Mouse (Mus musculus): Measurements from ENCODE around the gene Nrip3. TPM values are rescaled to one million over a fixed set of nuclear protein-coding genes. Genes with fewer than 3 reads are reported as not detected.
A peak's percentile ranks its signal among the peaks of the same experiment; 100 is the strongest.

Gene Nrip3
- polyA plus RNA-seq, 1 experiment = 3.2 TPM

DNA sequence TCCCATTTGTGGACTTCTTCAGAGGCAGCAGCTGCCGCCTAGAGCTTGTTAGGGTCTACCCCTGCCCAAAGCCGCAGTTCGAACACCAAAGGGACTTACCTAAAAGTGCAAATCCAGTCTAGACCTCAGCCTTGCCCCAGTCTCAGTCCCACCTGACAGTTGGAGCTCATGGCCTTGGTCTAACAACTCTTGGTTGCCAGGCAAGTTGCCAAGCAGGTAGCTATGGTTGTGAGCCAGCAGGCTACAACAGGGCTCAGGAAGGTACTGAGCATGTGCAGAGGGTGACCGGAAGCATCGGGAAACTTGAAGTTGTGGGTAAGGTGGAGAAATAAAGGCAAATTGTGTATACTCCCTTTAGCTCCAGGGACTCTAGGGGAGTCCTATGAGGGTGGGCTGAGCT is 58.1 kb downstream of the Nrip3 start, which contains the start of gene BC051019:
BC051019 (minus strand) TSS at position 154 of the 400 bp plus-strand sequence.
- no peak for TF ChIP-seq CTCF (IDR thresholded peaks at IDR 0.05; ENCODE audit: borderline replicate concordance, extremely low read depth, insufficient read depth, insufficient read length)
- no peak for TF ChIP-seq POLR2A (IDR thresholded peaks at IDR 0.05; ENCODE audit: borderline replicate concordance, extremely low read depth, insufficient read depth, insufficient read length, poor library complexity, severe bottlenecking)
- DNase-seq (ENCODE audit: low read depth) = no peak

DNA sequence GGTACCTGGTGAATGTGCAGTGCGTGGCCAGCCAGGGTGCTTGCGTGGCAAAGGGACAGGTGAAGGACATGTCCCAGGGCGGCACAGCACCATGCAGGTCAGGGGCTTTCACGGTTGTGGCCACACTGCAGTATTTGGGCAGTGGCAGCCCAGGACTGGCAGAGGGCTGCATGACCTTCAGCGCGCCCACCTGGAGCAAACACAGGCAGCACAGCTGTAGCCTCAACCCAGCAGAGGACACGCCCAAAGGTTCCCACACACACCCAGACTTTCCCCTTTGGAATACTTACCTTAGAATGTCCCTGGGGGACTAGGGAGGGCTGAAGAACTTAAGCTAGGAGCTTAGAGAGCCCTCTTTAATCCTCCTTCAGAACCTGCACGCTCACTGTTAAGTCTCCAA is 58.7 kb downstream of the Nrip3 start:
- TF ChIP-seq CTCF (IDR thresholded peaks at IDR 0.05; ENCODE audit: borderline replicate concordance, extremely low read depth, insufficient read depth, insufficient read length) (no peak), POLR2A (IDR thresholded peaks at IDR 0.05; ENCODE audit: borderline replicate concordance, extremely low read depth, insufficient read depth, insufficient read length, poor library complexity, severe bottlenecking) (no peak)
- no peak for DNase-seq (ENCODE audit: low read depth)

DNA sequence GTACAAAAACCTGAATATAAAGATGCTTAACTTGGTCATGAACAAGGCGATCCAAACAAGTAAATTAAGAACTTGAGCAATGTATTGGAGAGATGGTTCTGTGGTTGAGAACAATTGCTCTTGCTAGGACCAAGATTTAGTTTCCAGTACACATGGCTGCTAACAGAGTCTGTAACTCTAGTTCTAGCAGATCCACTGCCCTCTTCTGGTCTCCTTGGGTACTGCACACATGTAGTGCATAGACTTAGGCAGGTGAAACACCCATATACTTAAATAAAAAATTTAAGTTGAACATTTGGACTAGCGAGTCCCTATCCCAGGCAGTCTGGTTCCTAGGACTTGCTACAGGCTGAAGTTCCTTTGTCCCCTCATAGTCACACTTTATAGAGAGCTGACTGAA is 59.2 kb downstream of the Nrip3 start:
- TF ChIP-seq CTCF (IDR thresholded peaks at IDR 0.05; ENCODE audit: borderline replicate concordance, extremely low read depth, insufficient read depth, insufficient read length) (peak; percentile 31; the same call in 1 of the 2 replicates), POLR2A (IDR thresholded peaks at IDR 0.05; ENCODE audit: borderline replicate concordance, extremely low read depth, insufficient read depth, insufficient read length, poor library complexity, severe bottlenecking) (no peak)
- DNase-seq (ENCODE audit: low read depth) = no peak

DNA sequence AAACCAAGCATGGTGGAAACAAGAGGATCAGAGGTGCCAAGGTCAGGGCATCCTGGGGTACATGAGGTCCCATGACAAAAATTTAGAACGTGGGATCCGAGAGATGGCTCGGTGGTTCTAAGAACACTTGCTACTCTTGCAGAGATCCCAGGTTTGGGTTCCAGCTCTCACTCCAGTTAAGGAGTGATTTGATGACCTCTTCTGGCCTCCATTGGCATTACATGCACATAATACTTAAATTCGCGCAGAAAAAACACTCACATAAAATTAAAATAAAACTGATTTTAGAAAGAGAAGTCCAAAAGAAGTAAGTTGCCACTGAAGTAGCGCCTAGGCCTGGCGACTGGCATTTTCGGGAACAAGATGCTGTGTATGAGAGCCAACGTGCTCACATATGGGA is 62.5 kb downstream of the Nrip3 start:
- DNase-seq (ENCODE audit: low read depth) = peak; percentile 71
- TF ChIP-seq CTCF (IDR thresholded peaks at IDR 0.05; ENCODE audit: borderline replicate concordance, extremely low read depth, insufficient read depth, insufficient read length) (peak; percentile 38; the same call in 1 of the 2 replicates), POLR2A (IDR thresholded peaks at IDR 0.05; ENCODE audit: borderline replicate concordance, extremely low read depth, insufficient read depth, insufficient read length, poor library complexity, severe bottlenecking) (no peak)

DNA sequence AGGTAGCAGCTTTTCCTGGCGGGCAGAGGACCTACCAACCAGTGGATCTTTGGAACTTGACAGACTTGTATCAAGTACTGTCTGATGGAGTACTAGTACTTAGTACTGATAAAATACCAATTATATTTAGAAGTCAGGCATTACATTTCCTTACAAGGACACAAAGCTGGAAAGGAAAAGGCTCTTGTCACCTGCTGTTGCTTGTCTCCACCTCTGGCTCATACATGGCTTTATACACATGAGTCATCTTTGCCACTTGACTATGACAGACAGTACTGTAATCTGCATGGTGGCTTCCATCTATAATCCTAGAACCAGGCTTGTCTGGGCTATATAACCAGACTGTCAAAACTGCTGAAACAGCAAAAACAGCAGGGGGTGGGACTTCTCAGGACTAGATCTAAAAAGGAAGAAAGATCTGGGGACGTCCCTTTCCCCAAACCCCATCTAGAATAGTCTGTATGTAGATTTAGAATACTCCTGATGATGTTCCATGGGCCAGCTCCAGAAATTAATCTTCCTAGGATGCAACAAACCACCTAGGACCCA is 68.3 kb downstream of the Nrip3 start:
- no peak for DNase-seq (ENCODE audit: low read depth)
- TF ChIP-seq POLR2A (IDR thresholded peaks at IDR 0.05; ENCODE audit: borderline replicate concordance, extremely low read depth, insufficient read depth, insufficient read length, poor library complexity, severe bottlenecking) (no peak), CTCF (IDR thresholded peaks at IDR 0.05; ENCODE audit: borderline replicate concordance, extremely low read depth, insufficient read depth, insufficient read length) (no peak)

DNA sequence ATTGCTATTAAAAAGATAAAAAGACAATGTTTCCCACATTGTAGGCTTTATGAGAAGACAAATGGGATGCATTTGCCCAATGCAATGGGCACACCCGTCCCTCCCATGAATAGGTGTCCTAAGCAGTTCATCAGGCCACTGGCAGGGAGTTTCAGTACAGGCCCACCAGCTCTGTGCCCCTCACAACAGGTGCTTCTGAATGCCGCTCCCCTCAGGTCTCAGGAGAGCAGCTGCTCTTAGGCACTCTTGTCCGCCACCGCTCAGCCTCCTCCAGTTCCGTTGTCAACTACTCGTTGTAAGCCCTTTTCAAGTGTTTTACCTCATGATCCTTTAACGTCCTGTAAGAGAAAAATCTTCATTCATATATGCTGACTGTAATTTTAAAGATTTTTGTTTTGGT is 69.6 kb downstream of the Nrip3 start:
- DNase-seq (ENCODE audit: low read depth) = no peak
- no peak for TF ChIP-seq CTCF (IDR thresholded peaks at IDR 0.05; ENCODE audit: borderline replicate concordance, extremely low read depth, insufficient read depth, insufficient read length)
- no peak for TF ChIP-seq POLR2A (IDR thresholded peaks at IDR 0.05; ENCODE audit: borderline replicate concordance, extremely low read depth, insufficient read depth, insufficient read length, poor library complexity, severe bottlenecking)

DNA sequence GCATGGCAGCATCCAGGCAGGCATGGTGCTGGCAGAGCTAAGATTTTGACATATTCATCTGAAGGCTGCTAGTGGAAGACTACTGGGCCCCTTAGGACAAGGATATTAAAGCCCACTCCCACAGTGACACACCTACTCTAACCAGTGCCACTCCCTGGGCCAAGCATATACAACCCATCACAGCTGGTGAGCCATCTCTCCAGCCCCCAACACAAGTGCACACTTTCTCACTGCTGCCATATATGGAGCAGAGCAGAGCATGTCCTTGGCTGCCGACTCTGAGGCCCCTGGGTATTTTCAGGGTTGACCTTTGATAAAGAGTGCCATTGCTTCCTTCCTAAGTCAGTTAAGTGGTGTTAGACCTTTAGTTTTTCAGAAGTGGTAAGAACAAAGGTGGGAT is 71.8 kb downstream of the Nrip3 start:
- TF ChIP-seq CTCF (IDR thresholded peaks at IDR 0.05; ENCODE audit: borderline replicate concordance, extremely low read depth, insufficient read depth, insufficient read length) = no peak
- DNase-seq (ENCODE audit: low read depth) = no peak

DNA sequence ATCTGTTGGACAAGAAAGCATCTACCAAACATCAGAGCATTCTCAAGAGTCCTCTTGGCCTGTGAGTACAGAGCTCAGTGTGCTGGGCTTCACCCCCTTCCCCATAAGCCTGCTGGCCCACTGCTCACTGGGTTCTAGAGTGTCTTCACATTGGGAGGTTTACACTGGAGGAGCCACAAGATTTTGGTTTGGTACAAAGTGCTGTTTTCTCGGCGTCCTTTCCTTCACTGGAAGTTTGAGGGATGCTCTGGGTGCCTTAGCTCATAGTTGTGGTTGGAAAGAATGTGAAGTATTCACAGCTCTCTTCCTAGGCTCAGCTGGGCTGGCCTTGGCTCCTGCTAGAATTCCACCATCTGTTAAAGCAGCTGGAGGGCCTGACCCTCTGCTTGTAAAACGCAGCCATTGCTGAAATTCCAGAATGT is 72.9 kb downstream of the Nrip3 start:
- no peak for TF ChIP-seq CTCF (IDR thresholded peaks at IDR 0.05; ENCODE audit: borderline replicate concordance, extremely low read depth, insufficient read depth, insufficient read length)
- peak; percentile 24 for DNase-seq (ENCODE audit: low read depth)

Other genes starting within 250 kb of the Nrip3 start
- gene St5, start 78.4 kb downstream of the Nrip3 start, polyA plus RNA-seq (2012; rRNA removed) = 17.6 and 26.6 TPM in 2 replicates
- gene Akip1, start 78.3 kb downstream of the Nrip3 start, polyA plus RNA-seq (2012; rRNA removed) = 11.1 and 12.0 TPM in 2 replicates
- 0.26 and 0.32 TPM in 2 replicates for gene BC051019, start 58.2 kb downstream of the Nrip3 start, polyA plus RNA-seq (2012; rRNA removed)
- 0.11 and 0.14 TPM in 2 replicates for gene Ascl3, start 50.3 kb downstream of the Nrip3 start, polyA plus RNA-seq (2012; rRNA removed)
- gene Tmem9b, start 29.1 kb downstream of the Nrip3 start, polyA plus RNA-seq (2012; rRNA removed) = 64.2 and 69.0 TPM in 2 replicates
- 0.35 and 1.5 TPM in 2 replicates for gene Scube2, start 83.7 kb upstream of the Nrip3 start, polyA plus RNA-seq (2012; rRNA removed)
- 153 and 157 TPM in 2 replicates for gene Dennd5a, start 178.4 kb upstream of the Nrip3 start, polyA plus RNA-seq (2012; rRNA removed)
- 47.2 and 52.4 TPM in 2 replicates for gene Tmem41b, start 204.9 kb upstream of the Nrip3 start, polyA plus RNA-seq (2012; rRNA removed)
- 44.5 and 54.3 TPM in 2 replicates for gene Ipo7, start 236.2 kb upstream of the Nrip3 start, polyA plus RNA-seq (2012; rRNA removed)

Data from brain, embryonic 14.5 days (tissue).